Mouse (Mus musculus): ENCODE results near the gene D7Ertd443e. TPM values are rescaled to one million over a fixed set of nuclear protein-coding genes. Genes with fewer than 3 reads are reported as not detected.

D7Ertd443e gene
- 0.57 and 1.0 TPM in 2 replicates for total RNA-seq (2014; rRNA removed; ENCODE audit: low replicate concordance)
- polyA plus RNA-seq (2015; fragmentation: Nextera tagmentation; extraction: Ambion mirVana): 0.30 and 0.43 TPM in 2 replicates

- H3K27ac ChIP-seq (ENCODE audit: low read depth): no peak within 1 kb of the TSS
- H3K4me3 ChIP-seq (ENCODE audit: low read depth, low read length): no peak within 1 kb of the TSS
- no peaks in the 10 kb centered on the region for H3K27me3 ChIP-seq (ENCODE audit: control insufficient read depth, insufficient read depth, low read length)
- 90% methylated on average over 5 of the region's 5 CpGs for WGBS
- peaks cover 8% of the 10 kb centered on the region; the same call in 1 of the 2 replicates for H3K4me1 ChIP-seq (ENCODE audit: control insufficient read depth, insufficient read depth)
- no peak within 1 kb of the TSS for H3K4me2 ChIP-seq (ENCODE audit: low read depth, low read length)
- H3K9me3 ChIP-seq (replicated peaks; ENCODE audit: control insufficient read depth, low read length): no peaks in the 10 kb centered on the region
- no peak within 1 kb of the TSS for H3K9ac ChIP-seq (replicated peaks; ENCODE audit: low read depth, low read length)
- ATAC-seq (ENCODE audit: insufficient read depth, low read depth) (no peak), DNase-seq (ENCODE audit: low spot score) (no peak)
- H3K36me3 ChIP-seq (replicated peaks; ENCODE audit: control insufficient read depth, insufficient read depth, low read length): no peaks in the 10 kb centered on the region
- TF ChIP-seq CTCF (IDR thresholded peaks at IDR 0.05; ENCODE audit: low read depth) (no peak), EP300 (IDR thresholded peaks at IDR 0.05; ENCODE audit: low read depth) (no peak)
These were observed at the start of gene D7Ertd443e for GRCm38 (mm10) chr7:134385561-134385960. Gene D7Ertd443e, minus strand, starts transcription at chr7:134385661.

- no peak for DNase-seq (ENCODE audit: low spot score)
- Histone ChIP-seq H3K27ac (ENCODE audit: low read depth) (no peak overlapping the region), H3K4me1 (ENCODE audit: control insufficient read depth, insufficient read depth) (no peaks in the 10 kb centered on the region), H3K4me3 (ENCODE audit: low read depth, low read length) (no peak overlapping the region), H3K4me2 (ENCODE audit: low read depth, low read length) (no peak overlapping the region), H3K36me3 (replicated peaks; ENCODE audit: control insufficient read depth, insufficient read depth, low read length) (no peaks in the 10 kb centered on the region), H3K27me3 (ENCODE audit: control insufficient read depth, insufficient read depth, low read length) (no peaks in the 10 kb centered on the region), H3K9me3 (replicated peaks; ENCODE audit: control insufficient read depth, low read length) (no peaks in the 10 kb centered on the region), H3K9ac (replicated peaks; ENCODE audit: low read depth, low read length) (no peak overlapping the region)
- ATAC-seq (ENCODE audit: insufficient read depth, low read depth): no peak
- no peak for TF ChIP-seq CTCF (IDR thresholded peaks at IDR 0.05; ENCODE audit: low read depth)
- no peak for TF ChIP-seq EP300 (IDR thresholded peaks at IDR 0.05; ENCODE audit: low read depth)
- WGBS: 34% methylated on average over 3 of the region's 3 CpGs
These were observed 46.2 kb upstream of the D7Ertd443e start for GRCm38 (mm10) chr7:134431681-134432080.

GRCm38 (mm10) chr7:134428676-134429075 lies 43.2 kb upstream of the D7Ertd443e start:
- Histone ChIP-seq H3K36me3 (replicated peaks; ENCODE audit: control insufficient read depth, insufficient read depth, low read length) (no peaks in the 10 kb centered on the region), H3K4me2 (ENCODE audit: low read depth, low read length) (no peak overlapping the region), H3K9me3 (replicated peaks; ENCODE audit: control insufficient read depth, low read length) (no peaks in the 10 kb centered on the region), H3K27me3 (ENCODE audit: control insufficient read depth, insufficient read depth, low read length) (no peaks in the 10 kb centered on the region), H3K4me3 (ENCODE audit: low read depth, low read length) (no peak overlapping the region), H3K27ac (ENCODE audit: low read depth) (no peak overlapping the region), H3K9ac (replicated peaks; ENCODE audit: low read depth, low read length) (no peak overlapping the region), H3K4me1 (ENCODE audit: control insufficient read depth, insufficient read depth) (no peaks in the 10 kb centered on the region)
- DNase-seq (ENCODE audit: low spot score) (no peak), ATAC-seq (ENCODE audit: insufficient read depth, low read depth) (no peak)
- WGBS: 84% methylated on average over 2 of the region's 2 CpGs
- TF ChIP-seq EP300 (IDR thresholded peaks at IDR 0.05; ENCODE audit: low read depth) (no peak), CTCF (IDR thresholded peaks at IDR 0.05; ENCODE audit: low read depth) (no peak)

DNA sequence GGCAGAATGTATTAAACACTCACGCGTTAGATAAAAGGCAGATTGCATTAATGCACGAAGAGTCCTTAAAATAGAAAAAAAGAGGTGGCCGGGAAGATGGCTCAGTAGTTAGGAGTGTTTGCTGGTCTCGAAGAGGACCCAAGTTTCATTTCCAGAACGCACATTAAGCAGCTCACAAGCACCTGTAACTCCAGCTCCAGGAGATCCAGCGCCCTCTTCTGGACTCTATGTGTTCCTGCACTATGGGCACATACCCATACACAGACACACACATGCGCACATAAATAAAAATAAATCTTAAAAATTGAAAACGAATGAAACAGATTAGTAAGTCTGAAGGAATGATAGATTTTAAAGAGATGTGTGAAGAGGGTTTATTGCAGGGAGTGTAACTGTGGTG lies 29.6 kb upstream of the D7Ertd443e start:
- no peak overlapping the region for H3K4me3 ChIP-seq (ENCODE audit: low read depth, low read length)
- H3K4me1 ChIP-seq (ENCODE audit: control insufficient read depth, insufficient read depth): no peaks in the 10 kb centered on the region
- DNase-seq (ENCODE audit: low spot score) (no peak), ATAC-seq (ENCODE audit: insufficient read depth, low read depth) (no peak)
- WGBS: 92% methylated on average over 9 of the region's 9 CpGs
- no peak overlapping the region for H3K27ac ChIP-seq (ENCODE audit: low read depth)
- H3K9me3 ChIP-seq (replicated peaks; ENCODE audit: control insufficient read depth, low read length): 0 out of 2 replicates have a peak, but pooled peaks cover 5% of the 10 kb centered on the region
- no peak overlapping the region for H3K4me2 ChIP-seq (ENCODE audit: low read depth, low read length)
- no peaks in the 10 kb centered on the region for H3K27me3 ChIP-seq (ENCODE audit: control insufficient read depth, insufficient read depth, low read length)
- H3K9ac ChIP-seq (replicated peaks; ENCODE audit: low read depth, low read length): no peak overlapping the region
- no peak for TF ChIP-seq EP300 (IDR thresholded peaks at IDR 0.05; ENCODE audit: low read depth)
- no peak for TF ChIP-seq CTCF (IDR thresholded peaks at IDR 0.05; ENCODE audit: low read depth)
- H3K36me3 ChIP-seq (replicated peaks; ENCODE audit: control insufficient read depth, insufficient read depth, low read length): no peaks in the 10 kb centered on the region

- 0 out of 2 replicates have a peak, but pooled peaks cover 5% of the 10 kb centered on the region for H3K9me3 ChIP-seq (replicated peaks; ENCODE audit: control insufficient read depth, low read length)
- no peak overlapping the region for H3K4me3 ChIP-seq (ENCODE audit: low read depth, low read length)
- ATAC-seq (ENCODE audit: insufficient read depth, low read depth) (no peak), DNase-seq (ENCODE audit: low spot score) (no peak)
- no peak overlapping the region for H3K9ac ChIP-seq (replicated peaks; ENCODE audit: low read depth, low read length)
- no peaks in the 10 kb centered on the region for H3K27me3 ChIP-seq (ENCODE audit: control insufficient read depth, insufficient read depth, low read length)
- 27% methylated on average over 14 of the region's 14 CpGs for WGBS
- no peaks in the 10 kb centered on the region for H3K36me3 ChIP-seq (replicated peaks; ENCODE audit: control insufficient read depth, insufficient read depth, low read length)
- no peak overlapping the region for H3K4me2 ChIP-seq (ENCODE audit: low read depth, low read length)
- no peak overlapping the region for H3K27ac ChIP-seq (ENCODE audit: low read depth)
- TF ChIP-seq EP300 (IDR thresholded peaks at IDR 0.05; ENCODE audit: low read depth) (no peak), CTCF (IDR thresholded peaks at IDR 0.05; ENCODE audit: low read depth) (peak; percentile 52)
- no peaks in the 10 kb centered on the region for H3K4me1 ChIP-seq (ENCODE audit: control insufficient read depth, insufficient read depth)
These were observed 28.7 kb upstream of the D7Ertd443e start for GRCm38 (mm10) chr7:134414005-134414690.

All from heart, postnatal 0 days (tissue).